Mouse (Mus musculus) heart, adult 18-20 months (tissue): ENCODE data around the gene Reep3. TPM values are rescaled to one million over a fixed set of nuclear protein-coding genes. Genes with fewer than 3 reads are reported as not detected.
"Not testable (repeated sequence)": the region's sequence is repeated elsewhere in the genome, so short reads cannot be mapped to it uniquely, and the experiment has no call there.

Source experiments
- DNase-seq, 2 experiments: peaks; one replicate each; pipeline ENCODE4 v3.0.0; 2021 to 2022; ENCODE audit warnings: mixed read lengths in 1 of 2
- long read RNA-seq, 2 experiments: library from polyadenylated mRNA; stranded (forward); transcript quantifications; one replicate each; pipeline ENCODE4 v2.0.0; 2021
- total RNA-seq, 2 experiments: library from RNA; stranded (reverse); gene quantifications; 2 replicates each; pipeline ENCODE4 v1.2.3; 2021

The Reep3 gene
- 10 to 100 TPM; 16.0 to 19.6 TPM for total RNA-seq
- long read RNA-seq, experiment 1, full-length matches to known transcripts, result 4 of 10 reads
- long read RNA-seq, experiment 1, partial matches to known transcripts, result 0 of 10 reads
- long read RNA-seq, experiment 1, other reads (novel, unspliced or antisense), result 6 of 10 reads
- long read RNA-seq, experiment 2, full-length matches to known transcripts, result 3 of 4 reads
- long read RNA-seq, experiment 2, partial matches to known transcripts, result 0 of 4 reads
- long read RNA-seq, experiment 2, other reads (novel, unspliced or antisense), result 1 of 4 reads

DNA sequence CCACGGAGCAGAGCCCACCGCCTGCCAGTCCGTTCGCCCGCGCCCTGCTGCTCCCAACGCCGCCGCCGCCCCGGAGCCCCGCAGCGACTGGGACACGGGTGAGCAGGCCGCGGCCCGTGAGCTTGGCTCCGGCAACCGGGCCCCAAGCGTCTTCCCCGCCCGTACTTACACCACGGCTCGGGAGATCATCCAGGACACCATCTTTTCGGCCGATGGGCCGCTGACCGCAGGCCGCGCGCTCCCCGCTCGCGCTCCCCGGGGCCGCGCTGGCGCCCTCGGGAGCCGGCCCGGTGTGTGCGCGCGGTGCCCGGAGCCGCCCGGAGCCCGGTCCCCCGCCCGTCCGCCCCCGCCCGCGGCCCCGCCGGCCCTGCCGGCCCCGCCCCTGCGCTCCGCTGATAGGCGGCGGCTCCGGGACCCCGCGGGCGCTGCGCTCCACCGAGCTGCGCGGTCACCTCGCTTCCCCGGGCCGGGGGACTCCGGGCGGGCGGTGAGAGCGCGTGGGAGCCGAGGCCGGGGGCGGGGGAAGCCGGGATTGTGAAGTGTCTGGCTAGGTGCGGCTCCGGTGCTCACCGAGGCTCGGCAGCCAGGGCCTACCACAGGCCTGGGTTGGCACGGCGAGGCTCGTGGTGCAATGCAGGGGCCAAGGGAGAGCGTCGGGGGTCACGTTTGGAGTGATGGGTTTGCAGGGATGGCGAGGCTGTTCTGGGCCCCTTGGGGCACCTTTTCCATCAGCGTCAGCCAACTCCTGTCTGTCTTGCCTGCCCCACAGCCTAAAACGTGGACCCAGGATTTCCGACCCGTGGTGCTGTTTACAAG, at the start of gene Reep3:
Reep3 (minus strand) TSS at position 325 of the 816 bp plus-strand sequence.
- peak; percentile 84 to 87 for DNase-seq

DNA sequence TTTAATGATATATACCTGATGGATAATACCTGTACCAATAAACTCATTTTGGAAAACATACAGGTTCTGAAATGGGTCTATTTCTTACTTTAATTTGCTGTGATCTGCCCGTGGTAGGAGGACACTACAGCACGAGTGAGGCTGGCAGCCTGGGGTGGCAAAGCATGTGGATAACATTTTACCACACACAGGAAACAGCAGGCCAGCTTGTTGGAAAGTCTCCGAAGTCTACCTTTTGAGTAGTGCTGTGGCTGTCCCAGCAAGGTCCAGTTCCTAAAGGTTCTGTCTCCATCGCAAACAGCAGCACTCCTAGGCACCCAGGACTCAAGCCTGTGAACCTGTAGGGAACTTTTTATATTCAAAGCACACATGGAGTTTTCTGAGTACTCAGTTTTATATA, 48.9 kb upstream of the Reep3 start:
- no peak for DNase-seq

DNA sequence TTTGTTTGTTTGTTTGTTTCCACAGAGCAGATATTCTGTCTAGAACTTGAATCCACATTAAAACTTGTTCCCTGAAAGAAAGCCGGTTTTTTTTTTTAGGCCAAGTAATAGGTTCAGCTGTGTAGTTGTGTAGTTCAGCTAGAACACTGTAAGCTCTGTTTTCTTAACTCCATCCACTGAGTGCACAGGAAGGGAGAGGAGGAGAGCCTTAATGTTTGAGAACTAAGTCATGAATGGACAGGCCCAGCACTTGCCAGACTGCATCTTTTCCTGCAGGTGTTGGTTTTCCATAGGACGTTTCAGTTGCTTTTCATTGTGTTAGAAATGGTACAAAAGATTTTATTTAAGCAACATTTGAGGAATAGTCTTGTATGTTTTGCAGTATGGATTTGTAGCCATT, 47.5 kb upstream of the Reep3 start:
- DNase-seq, result no peak

DNA sequence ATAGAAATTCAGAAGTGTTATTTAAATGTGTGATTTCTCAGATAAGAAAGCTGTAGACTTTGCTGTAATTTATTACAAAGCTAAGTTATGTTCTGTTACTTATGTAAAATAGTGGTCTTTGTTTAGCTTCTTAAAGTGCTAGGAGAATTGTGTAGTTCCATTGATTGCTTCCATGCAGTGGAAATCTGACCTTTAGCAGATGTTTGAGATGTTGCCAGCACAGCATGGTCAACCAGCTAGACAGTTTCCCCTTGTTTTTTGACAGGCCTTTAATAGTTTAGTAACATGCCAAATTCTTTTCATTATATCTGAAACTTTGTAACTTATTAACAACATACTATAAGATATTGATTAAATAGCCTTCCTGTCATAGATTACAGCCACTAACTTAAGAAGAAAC, 46.9 kb upstream of the Reep3 start:
- peak in 1 of 2 experiments; percentile 32 for DNase-seq

DNA sequence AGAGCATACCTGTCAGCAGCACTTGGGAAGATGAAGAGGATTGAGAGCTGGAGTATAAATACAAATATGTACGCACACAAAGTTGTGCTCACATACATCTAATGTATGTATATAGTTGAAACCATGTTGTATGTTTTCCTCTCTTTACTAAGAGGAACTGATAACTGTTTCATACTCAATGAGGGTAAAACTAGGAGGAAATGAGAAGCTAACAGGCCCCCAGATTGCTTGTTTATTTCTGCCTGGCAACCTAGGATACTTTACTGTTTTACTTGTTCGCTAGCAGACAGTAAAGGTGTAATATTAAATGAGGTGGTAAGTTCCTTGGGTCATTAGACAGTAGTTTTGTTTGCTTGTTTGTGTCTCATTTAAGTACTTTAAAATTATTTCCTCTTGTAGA, 40.7 kb upstream of the Reep3 start:
- DNase-seq, result no peak

DNA sequence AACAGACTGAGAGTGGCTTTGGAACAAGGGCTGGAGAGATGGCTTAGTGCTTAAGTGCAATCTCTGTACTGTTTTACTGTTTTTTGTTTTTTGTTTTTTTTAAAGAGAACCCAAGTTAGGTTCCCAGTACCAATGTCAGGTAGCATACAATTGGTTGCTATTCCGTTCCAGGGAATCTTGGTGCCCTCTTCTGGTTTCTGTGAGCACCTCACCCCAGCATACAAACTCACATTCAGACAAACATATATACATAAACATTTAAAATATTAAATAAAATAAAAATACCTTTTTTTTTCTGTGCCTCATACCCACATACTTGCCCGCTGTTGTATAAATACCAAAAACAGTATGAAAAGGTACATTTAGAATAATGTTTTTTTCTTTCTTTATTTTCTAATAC, 37.6 kb upstream of the Reep3 start:
- no peak for DNase-seq

DNA sequence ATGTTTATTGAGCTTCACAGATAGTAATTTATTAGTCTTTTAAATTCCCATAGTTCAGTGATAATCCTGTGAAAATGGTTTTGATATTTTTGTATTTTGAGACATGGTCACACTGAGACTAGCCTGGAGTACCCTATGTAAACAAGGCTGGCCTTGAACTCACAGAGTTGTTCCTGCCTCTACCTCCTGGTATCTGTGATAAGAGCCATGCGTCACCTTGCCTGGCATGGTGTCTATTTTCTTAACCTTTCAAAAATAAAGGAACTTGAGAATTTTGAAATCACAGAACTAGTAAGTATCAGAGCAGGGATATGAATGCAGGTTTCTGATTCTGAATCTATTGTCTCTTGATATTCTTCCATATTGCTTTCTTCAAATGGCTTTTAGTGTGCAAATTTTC, 35.0 kb upstream of the Reep3 start:
- DNase-seq, result peak in 1 of 2 experiments; percentile 1

DNA sequence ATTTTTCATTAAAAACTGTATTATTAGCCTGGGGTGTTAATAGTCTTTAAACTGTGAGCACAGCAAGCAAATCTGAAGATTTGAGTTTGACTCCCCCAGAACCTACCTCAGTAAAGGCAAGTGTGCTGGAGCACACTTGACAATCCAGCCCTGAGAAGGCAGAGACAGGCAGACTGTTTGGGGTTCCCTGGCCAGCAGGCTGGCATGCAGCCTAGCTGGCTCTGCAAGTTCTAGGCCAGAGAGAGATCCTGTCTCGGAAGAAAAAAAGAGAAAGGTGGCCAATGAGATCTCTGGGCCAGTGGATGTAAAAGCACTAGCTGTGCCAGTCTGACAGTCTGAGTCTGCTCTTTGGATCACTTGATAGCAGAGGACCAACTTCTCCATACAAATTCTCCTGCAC, 32.8 kb upstream of the Reep3 start:
- DNase-seq, result peak in 1 of 2 experiments; percentile 10

DNA sequence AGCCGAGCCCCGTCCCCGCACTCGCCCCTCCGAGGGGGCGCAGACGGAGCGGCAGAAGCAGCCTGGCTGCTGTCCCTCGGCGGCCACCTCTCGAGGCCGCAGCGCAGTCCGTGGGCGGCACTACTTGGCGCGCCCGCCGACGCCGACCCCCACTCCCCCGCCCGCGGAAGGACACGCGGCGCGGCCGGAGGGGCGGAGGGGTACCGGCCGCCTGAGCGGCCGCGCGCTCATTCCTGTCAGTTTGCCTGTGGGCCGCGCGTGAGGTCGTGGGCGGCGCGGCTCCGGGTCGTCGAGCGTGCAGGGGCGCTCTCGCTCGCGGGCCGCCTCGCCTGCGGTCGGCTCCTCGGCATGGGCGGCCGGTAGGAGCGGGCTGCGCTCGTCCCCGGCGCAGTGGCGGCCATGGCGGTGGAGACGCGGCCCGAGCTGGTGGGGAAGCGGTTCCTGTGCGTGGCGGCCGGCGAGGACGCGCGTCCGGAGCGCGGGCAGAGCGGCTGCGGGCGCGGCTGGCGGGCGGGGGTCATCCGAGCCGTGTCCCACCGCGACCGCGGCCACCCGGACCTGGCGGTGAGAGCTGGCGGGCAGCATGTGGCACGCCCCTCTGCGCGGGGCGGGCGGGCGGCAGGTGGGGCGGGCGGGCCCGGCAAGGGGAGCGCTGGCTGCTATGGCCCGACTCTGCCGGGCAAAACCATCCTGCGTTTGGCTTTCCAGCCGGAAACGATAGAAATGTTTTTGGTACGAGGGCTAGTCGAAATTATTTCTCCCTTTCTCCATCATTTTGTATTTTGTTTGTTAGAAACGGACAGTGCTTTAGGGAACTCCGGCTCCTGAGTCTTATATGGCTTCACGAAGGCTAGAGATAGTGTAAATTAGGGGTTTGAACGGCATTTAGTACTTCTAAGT, 30.4 kb upstream of the Reep3 start:
- peak; percentile 50 to 55 for DNase-seq

DNA sequence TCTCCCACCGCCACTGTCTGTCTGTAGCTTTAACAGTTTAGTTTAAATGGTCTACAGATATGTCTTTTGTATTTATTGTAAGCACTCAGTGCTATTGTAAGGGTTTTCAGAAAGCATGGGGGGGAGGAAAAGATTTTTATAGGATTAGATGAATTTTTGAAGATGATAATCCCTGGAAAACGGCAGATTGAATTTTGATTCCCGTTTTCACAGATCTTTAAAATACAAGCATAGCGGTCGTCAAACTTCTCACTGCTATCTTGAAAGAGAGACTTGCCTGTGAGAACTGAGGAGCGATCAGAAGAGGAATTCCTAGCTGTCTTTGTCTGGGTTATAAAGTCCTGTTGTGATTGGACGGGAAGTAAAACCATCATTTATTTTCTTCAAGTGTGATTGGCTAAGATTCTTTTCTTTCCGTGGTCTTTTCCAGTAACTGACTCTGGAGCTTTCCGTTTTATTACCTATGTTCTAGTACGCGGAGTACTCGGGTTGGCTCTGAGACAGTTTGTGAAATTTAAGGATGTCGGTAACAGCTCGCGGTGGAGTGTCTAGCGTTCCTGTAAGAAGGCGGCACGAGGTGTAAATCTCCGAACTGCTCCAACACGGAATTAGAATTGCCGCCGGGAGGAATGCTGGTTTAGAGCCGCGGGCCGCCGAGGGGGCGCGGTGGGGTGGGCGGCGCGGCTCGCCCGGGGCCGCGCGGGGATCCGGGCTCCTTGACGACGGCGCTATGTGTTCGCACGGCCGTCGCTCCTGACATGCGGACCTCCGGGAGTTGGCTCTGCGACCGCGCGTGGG, 29.5 kb upstream of the Reep3 start:
- DNase-seq, result peak; percentile 64 to 73

DNA sequence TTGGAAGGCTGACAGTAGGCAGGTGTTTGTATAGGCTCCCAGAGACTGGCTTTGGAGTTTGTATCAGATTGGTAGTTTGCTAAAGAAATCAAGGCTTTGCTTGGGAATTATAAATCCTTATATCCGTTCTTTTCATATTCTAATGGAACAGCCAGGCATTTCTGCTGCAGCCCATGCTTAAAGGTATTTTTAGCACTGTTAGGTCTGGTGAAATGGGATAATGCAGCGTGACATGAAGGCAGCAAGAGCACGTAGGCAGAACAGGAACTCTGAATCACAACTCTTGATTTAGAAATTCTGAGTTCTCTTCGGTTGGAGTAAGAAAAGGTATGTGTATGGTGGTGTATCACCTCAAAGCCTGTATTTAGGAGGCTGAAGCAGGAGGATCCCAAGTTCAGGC, 27.4 kb upstream of the Reep3 start:
- DNase-seq, result no peak

DNA sequence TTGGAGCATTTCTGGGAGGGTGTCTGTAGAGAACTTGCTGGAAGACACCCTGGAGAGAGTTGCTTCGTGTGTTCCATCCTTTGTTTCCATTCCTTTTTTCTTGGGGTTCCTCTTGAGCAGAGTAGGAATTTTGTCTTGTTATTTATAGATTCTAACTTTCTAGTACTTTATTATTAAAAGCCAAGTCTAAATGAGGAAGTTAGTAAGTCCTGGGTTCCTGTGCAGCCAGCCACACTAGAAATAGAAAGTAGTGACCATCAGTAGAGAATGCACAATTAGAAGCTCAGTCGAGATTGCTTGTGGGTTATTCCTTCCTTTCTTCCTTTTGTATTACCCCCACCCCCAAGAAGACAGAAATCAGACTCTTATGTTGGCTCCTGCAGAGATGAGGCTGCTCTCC, 27.0 kb upstream of the Reep3 start:
- DNase-seq, result no peak

DNA sequence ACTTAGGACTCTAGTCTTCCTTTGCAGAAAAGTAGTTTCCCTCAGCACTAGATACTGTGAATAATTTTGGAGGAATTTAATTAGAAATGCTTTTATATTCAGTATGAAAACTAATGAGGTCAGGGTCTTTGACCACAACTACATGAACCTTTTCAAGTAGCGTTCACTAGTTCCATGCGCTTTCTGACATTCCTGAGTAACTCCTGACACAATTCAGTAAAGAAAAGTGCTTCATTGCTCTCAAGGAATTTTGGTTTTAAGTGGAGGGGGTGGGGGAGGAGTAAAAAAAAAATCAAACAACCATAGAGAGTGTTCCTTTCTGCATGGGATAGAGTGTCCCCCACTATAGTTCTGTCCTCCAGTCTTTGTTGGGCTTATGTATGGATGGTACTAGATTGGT, 23.9 kb upstream of the Reep3 start:
- DNase-seq, result no peak

DNA sequence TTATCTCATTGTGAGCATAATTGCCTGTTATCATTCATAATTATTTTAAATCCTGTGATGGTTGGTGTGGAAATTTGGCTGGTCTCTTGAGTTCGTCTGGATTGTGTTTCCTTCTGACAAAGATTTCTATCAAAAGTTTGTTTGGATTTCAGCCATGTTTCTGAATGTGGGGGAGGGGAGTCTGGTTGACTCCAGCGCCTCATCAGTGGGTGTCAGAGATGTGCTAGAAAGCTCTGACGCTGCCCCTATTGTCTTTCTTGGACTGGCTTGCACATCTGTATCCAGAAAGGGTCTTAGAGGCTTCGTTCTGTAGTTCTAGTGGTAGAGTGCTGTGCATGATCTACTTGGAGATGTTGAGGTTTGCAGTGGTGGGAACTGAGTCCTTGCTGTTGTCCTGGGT, 23.4 kb upstream of the Reep3 start:
- no peak for DNase-seq

DNA sequence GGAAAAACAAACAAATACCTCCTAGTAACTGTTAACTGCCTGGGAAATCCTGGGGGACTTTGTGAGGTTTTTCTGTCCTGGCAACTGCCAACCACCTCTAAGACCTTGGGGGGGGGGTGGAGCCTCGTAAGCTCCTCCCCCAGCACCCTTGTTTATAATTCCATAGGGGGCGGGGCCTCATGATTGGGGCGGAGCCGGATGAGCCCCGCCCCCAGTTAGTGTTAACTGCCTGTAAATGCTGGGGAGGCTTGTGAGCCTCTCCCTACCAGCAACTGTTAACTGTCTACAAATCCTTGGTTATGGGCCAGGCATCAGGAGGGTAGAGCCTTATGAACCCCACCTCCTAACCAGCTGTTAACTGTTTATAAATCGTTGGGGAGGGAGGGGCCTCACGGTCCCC, 22.5 kb upstream of the Reep3 start:
- no peak for DNase-seq

DNA sequence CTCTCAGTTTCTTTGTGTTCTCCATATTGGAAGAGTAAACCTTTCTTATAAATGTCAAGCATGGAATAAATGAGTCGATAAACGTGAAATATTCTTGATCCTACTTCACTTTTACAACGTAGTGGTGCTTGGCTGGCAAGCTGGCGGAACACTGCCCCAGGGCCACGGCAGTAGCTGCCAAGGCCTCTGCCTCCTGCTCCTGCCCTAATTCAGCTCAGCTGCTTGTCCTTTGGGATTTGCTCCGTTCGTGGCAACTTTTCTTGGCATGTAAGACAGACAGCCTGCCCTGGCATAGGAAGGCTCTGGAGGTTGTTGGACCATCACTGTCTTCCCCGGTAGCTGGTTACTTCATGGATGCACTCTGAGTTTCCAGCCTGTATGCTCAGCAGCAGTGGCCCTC, 19.5 kb upstream of the Reep3 start:
- DNase-seq, result peak in 1 of 2 experiments; percentile 42

DNA sequence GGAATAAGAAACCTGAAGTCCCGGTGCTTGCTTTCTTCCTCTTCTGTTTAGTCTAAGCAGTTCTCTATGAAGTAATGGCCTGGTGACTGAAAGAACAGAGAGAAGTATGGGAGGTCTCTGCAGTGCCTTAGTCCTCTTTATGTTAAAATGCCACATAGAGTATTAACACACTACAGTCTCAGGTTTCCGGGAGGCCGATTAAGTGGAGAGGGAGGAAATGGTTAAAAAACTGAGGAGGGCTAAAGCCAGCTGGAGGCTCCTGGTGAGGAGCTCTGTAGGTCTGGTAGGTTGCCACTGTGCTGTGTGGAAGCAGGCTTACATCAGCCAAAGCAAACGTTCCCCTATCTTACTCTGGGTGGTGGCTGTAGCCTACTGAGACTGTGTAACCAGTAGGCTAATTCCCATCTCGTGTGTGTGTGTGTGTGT, 18.9 kb upstream of the Reep3 start:
- DNase-seq, result peak; percentile 73 to 76

DNA sequence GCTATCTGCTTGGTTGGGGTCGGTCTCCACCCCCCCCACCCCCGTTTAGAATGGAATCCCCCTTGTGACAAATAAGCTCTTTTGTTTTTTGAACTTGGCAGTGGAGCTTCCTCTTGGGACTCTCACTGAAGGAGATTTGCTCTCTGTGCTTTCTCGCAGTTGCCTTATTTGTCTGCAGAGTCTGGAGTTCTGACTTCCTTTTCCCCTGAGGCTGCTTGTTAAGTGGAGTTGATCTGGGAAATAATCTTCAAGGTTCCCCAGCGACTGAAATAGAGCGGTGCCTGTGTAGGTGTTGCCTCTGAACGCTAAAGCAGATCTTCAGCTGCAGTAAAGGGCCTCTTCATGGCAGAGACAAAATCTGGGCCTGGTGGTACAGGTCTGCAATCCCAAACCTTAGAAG, 18.4 kb upstream of the Reep3 start:
- DNase-seq, result peak; percentile 68 to 79

DNA sequence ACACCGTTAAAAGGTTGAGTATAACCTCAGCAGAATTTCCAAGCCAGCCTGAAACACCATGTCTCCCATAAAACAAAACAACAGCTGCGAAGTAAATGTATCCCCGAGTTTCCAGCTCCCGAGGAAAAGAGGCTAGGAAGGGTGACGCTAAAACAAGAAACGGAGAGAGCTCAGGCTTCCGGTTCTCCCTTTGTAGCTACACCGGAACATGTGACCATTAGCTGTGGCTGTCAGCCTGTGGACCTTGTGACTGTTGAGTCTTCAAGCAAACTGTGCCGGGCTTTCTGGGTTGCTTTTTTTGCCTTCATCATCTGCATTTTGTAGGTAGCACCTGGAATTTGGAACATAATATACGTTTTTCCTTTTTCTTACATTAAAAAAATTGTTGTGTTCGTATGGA, 17.1 kb upstream of the Reep3 start:
- DNase-seq, result peak in 1 of 2 experiments; percentile 40

DNA sequence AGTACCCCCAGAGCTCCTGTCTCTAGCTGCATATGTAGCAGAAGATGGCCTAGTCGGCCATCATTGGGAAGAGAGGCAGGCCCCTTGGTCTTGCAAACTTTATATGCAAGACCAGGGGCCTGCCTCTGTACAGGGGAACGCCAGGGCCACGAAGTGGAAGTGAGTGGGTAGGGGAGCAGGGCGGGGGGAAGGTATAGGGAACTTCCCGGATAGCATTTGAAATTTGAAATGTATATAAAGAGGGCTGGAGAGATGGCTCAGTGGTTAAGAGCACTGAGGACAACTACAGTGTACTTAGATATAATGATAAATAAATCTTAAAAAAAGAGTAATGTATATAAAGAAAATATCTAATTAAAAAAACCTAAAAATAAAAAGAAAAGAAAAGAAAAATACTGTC, 16.2 kb upstream of the Reep3 start:
- DNase-seq, result not testable (repeated sequence)

DNA sequence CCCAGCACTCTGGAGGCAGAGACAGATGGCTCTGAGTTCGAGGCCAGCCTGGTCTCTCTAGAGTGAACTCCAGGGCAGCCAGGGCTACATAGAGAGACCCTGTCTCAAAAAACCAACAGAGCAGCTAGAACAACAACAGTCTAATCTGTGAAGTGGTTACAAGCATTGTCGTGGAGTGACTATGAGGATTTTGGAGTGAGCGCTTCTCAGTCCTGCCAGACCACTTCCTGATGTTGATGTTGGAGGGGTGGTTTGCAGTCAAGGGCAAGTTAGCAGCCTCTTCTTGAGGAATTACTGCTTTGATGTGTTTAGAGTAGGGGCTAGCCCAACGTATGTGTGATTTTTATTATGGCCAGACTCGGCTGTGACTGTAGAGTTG, 15.0 kb upstream of the Reep3 start:
- DNase-seq, result no peak
